Mouse (Mus musculus) hindbrain, postnatal 0 days (tissue): ENCODE data around the gene Ccl7. TPM values are rescaled to one million over a fixed set of nuclear protein-coding genes. Genes with fewer than 3 reads are reported as not detected.

ENCODE experiments used
- ATAC-seq: fragments of 200-750 bp; cut with Nextera tagmentation; 2 replicates; pipeline ENCODE4 v1.8.0; 2017; ENCODE audit warnings: mild to moderate bottlenecking, moderate TSS enrichment, moderate library complexity
- DNase-seq: peaks from one replicate; pipeline ENCODE4 v3.0.0-alpha.2; 2015; ENCODE audit warnings: low spot score
- H3K27ac ChIP-seq: fragments of 300-500 bp; sonication (generic); 2 replicates; pipeline ENCODE4 v1.5.1; 2014; ENCODE audit warnings: mild to moderate bottlenecking
- H3K27me3 ChIP-seq: fragments of 300-500 bp; sonication (generic); 2 replicates; pipeline ENCODE4 v1.6.1; 2014; ENCODE audit warnings: low read length, mixed read lengths; ENCODE audit not compliant: insufficient read depth
- H3K36me3 ChIP-seq: fragments of 300-500 bp; sonication (generic); 2 replicates; pipeline ENCODE4 v1.6.1; 2014; ENCODE audit warnings: low read length, mixed read lengths; ENCODE audit not compliant: insufficient read depth
- H3K4me1 ChIP-seq: fragments of 300-500 bp; sonication (generic); 2 replicates; pipeline ENCODE4 v1.6.1; 2014; ENCODE audit warnings: antibody characterized with exemption, low read length, mixed read lengths; ENCODE audit not compliant: insufficient read depth
- H3K4me2 ChIP-seq: fragments of 300-500 bp; sonication (generic); 2 replicates; pipeline ENCODE4 v1.6.1; 2014; ENCODE audit warnings: low read depth, mild to moderate bottlenecking, low read length, moderate library complexity, mixed read lengths
- H3K4me3 ChIP-seq: fragments of 300-500 bp; sonication (generic); 2 replicates; pipeline ENCODE4 v1.5.1; 2014; ENCODE audit warnings: low read length
- H3K9ac ChIP-seq: fragments of 300-500 bp; sonication (generic); replicated peaks from 2 replicates; pipeline ENCODE4 v1.6.1; 2014; ENCODE audit warnings: mild to moderate bottlenecking, low read length, moderate library complexity, mixed read lengths
- H3K9me3 ChIP-seq: fragments of 300-500 bp; sonication (generic); 2 replicates; pipeline ENCODE4 v1.6.1; 2016; ENCODE audit warnings: low read length, mixed read lengths
- CTCF ChIP-seq: IDR thresholded peaks from 2 replicates; pipeline ENCODE4 v1.5.1; 2016; ENCODE audit warnings: antibody characterized with exemption, control low read depth, low read depth
- WGBS: fragments of 180-500 bp; shearing (Covaris S2); extraction: QIAGEN DNeasy Blood & Tissue Kit; methylation state at CpG from one replicate; pipeline ENCODE4 v1.1.7; 2014; 5-methylcytosine and 5-hydroxymethylcytosine counted together
- polyA plus RNA-seq: library from polyadenylated mRNA; unstranded; fragments of >200 nt; fragmentation: Nextera tagmentation; extraction: Ambion mirVana; gene quantifications from 2 replicates; pipeline ENCODE4 v1.2.1, GENCODE M21; 2015
- total RNA-seq: library from RNA; depleted of rRNA; stranded (reverse); fragments of >200 nt; gene quantifications from 2 replicates; pipeline ENCODE4 v1.2.3, GENCODE M21; 2014

Ccl7 gene
- total and polyA plus RNA-seq, 2 experiments from 2014 or later: 0.42 to 1.1 TPM

DNA sequence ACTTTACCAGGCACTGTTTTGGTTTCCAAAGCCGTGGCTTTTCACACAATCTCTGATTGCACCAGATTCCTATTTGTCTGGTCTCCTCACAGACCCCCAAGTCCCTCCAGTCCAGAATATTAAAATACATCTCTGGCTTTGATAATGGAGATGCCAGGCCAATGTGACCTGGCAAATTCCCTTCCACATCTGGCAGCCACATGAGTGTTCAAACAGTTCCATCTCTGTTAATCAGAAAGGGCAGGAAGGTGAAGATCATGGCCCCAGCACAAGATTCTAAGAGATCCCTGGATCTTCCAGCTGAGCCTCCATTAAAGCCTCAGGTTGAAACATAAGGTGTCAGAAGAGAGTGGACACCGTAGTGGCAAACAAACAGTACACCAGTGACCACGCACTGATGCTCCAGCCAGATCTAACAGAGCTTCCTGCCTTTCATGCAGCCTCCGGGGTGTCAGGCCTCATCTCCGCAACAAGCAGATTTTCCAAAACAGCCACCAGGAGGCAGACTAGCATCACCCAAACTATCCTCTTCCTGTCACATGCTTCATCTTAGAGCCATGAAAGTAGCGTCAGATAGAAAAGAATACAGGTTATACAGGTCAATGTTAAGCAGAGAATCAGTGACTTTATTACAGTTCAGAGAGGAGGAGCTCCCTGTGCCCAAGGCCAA is 2.4 kb downstream of the Ccl7 start:
- Histone ChIP-seq H3K4me3 (no peak overlapping the region), H3K36me3 (no peaks in the 10 kb centered on the region), H3K27me3 (no peaks in the 10 kb centered on the region), H3K27ac (no peak overlapping the region), H3K9me3 (no peaks in the 10 kb centered on the region), H3K9ac (no peak overlapping the region), H3K4me2 (no peak overlapping the region), H3K4me1 (no peaks in the 10 kb centered on the region)
- WGBS: 51% methylated on average over 6 of the region's 6 CpGs
- peak; percentile 70 for TF ChIP-seq CTCF
- DNase-seq (peak; percentile 58), ATAC-seq (no peak)

DNA sequence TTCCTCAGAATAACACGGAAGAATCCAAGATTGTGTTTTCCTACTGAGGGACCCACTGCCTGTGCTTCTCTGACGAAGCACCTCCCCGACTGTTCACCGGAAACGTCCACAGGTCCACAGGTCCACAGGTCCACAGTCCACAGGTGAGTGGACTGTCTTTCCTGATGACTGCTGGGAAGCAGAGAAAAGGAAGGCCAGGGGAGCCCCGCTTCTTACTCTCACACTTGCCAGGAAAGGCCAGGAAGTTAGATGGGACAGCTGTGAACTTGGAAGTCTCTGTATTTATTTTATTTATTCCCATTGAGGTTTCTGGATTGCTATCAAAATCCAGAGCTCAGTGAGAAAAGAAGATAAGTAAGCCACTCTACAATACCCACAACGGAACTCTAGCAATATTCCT is 8.3 kb downstream of the Ccl7 start:
- Histone ChIP-seq H3K4me2 (no peak overlapping the region), H3K27ac (no peak overlapping the region), H3K4me3 (no peak overlapping the region), H3K36me3 (no peaks in the 10 kb centered on the region), H3K27me3 (no peaks in the 10 kb centered on the region), H3K9me3 (no peaks in the 10 kb centered on the region), H3K9ac (no peak overlapping the region), H3K4me1 (no peaks in the 10 kb centered on the region)
- TF ChIP-seq CTCF: no peak
- 92% methylated on average over 7 of the region's 7 CpGs for WGBS
- no peak for DNase-seq
- ATAC-seq: no peak

DNA sequence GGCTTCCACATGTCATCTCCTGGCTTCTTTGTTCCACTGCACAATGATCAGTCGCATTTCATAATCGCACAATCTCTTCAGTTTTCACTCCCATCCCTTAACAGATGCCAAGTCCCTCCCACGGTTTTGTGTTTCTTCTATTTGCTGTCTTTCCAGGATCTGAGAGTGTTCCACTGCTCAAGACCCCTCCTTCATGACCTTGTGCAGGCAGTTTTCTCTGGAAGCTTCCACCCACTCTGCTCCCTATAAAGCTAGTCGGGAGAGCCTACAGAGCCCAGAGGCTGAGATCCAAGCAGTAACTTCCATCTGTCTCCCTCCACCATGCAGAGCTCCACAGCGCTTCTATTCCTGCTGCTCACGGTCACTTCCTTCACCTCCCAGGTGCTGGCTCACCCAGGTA is 12.1 kb downstream of the Ccl7 start, which contains the start of gene Ccl11:
Gene Ccl11 (plus strand): TSS at position 178 of the 400 bp plus-strand sequence.
- Histone ChIP-seq H3K9ac (no peak within 1 kb of the TSS), H3K9me3 (no peaks in the 10 kb centered on the region), H3K4me3 (no peak within 1 kb of the TSS), H3K27ac (no peak within 1 kb of the TSS), H3K4me2 (no peak within 1 kb of the TSS), H3K27me3 (no peaks in the 10 kb centered on the region), H3K36me3 (no peaks in the 10 kb centered on the region), H3K4me1 (no peaks in the 10 kb centered on the region)
- ATAC-seq: no peak
- no peak for TF ChIP-seq CTCF
- DNase-seq: no peak
- WGBS: 72% methylated on average over 6 of the region's 6 CpGs

DNA sequence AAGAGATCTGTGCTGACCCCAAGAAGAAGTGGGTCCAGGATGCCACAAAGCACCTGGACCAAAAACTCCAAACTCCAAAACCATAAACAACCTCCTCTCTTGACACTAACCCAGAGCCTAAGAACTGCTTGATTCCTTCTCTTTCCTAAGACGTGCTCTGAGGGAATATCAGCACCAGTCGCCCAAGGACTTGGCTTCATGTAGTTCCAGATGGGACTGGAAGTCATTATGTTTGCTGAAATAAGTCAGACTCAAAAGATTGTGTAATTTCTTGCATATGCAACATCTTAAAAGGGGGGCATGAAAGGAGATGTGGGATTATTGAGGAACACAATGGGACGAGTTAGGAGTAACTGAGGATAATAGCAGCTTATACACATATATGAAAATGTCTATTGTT is 16.7 kb downstream of the Ccl7 start:
- Histone ChIP-seq H3K4me3 (no peak overlapping the region), H3K9me3 (no peaks in the 10 kb centered on the region), H3K9ac (no peak overlapping the region), H3K27me3 (no peaks in the 10 kb centered on the region), H3K27ac (no peak overlapping the region), H3K4me1 (no peaks in the 10 kb centered on the region), H3K36me3 (no peaks in the 10 kb centered on the region), H3K4me2 (no peak overlapping the region)
- 82% methylated on average over 3 of the region's 3 CpGs for WGBS
- no peak for DNase-seq
- no peak for ATAC-seq
- no peak for TF ChIP-seq CTCF

DNA sequence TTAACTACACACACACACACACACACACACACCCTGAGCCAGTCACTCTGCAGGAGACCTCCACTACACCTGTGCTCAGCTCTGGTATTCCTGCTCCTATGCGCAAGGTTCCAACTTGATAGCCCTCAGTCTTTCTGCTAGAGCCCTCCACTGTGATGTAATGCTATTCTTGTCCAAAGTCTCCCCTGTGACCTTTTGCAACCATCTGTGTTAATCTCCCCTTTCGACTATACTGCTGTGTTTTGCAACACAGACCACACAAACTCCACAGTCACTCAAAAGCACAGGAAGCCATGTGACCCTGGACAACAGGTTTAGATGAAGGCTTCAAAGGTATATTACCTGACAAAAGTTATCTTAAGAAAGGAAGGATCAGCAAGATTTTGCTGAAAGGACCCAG is 17.9 kb downstream of the Ccl7 start:
- no peak overlapping the region for H3K4me3 ChIP-seq
- H3K4me2 ChIP-seq: no peak overlapping the region
- H3K27me3 ChIP-seq: no peaks in the 10 kb centered on the region
- no peaks in the 10 kb centered on the region for H3K4me1 ChIP-seq
- H3K27ac ChIP-seq: no peak overlapping the region
- ATAC-seq (no peak), DNase-seq (no peak)
- WGBS: 87% methylated on average over 2 of the region's 2 CpGs
- no peak overlapping the region for H3K9ac ChIP-seq
- no peak for TF ChIP-seq CTCF
- H3K36me3 ChIP-seq: no peaks in the 10 kb centered on the region
- H3K9me3 ChIP-seq: no peaks in the 10 kb centered on the region

DNA sequence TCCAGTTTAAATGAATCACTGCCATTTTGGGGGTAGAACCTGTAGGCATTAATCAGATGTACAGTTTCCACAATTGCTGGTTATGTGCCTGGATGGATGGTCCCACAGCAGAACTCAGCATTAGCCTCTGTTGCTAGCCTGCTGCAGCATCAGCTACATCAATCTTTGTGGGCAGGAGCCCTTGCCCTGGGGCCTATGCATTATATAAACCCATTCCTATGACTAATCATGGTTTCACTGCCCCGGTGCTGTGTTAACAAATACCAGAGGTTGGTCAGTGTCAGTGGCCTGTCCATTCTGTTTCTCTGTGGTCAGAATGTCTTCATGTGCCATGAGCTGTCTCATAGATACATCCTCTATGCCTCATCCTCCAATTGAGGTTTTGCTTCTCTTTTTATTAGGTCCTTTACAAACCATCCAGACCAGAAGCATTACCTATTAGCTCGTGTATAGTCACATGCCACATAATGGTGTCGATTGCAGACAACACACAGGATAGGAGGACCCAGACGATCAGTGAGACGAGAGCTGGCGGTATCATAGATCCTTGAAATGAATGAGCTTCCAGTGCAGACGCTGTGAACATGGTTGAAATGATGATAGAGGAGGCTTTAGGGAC is 21.6 kb downstream of the Ccl7 start:
- H3K27ac ChIP-seq: no peak overlapping the region
- no peaks in the 10 kb centered on the region for H3K27me3 ChIP-seq
- WGBS: 81% methylated on average over 7 of the region's 7 CpGs
- no peaks in the 10 kb centered on the region for H3K9me3 ChIP-seq
- no peak for TF ChIP-seq CTCF
- H3K36me3 ChIP-seq: no peaks in the 10 kb centered on the region
- no peak overlapping the region for H3K4me2 ChIP-seq
- H3K4me1 ChIP-seq: no peaks in the 10 kb centered on the region
- no peak overlapping the region for H3K9ac ChIP-seq
- no peak overlapping the region for H3K4me3 ChIP-seq
- ATAC-seq: no peak
- DNase-seq: no peak

DNA sequence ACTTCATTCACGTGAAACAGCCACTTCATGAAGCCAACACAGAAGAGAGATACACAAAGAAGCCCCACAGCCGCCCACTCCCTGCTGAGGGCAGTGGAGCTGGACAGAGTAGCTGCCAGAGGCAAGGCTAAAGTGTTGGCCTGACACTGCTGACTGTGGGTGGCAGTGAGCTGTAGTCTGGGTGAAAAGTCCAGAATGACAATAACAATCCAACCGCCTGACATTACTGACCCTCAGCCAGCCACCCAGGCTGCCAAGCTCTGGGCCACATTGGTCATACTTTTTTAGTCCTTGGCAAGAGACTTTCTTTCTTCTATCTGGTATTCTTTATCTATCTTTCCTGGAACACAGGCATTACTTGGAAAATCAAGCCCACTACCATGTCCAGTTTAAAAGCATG is 25.6 kb downstream of the Ccl7 start:
- TF ChIP-seq CTCF: no peak
- Histone ChIP-seq H3K27me3 (no peaks in the 10 kb centered on the region), H3K4me1 (no peaks in the 10 kb centered on the region), H3K4me3 (no peak overlapping the region), H3K27ac (no peak overlapping the region), H3K9ac (no peak overlapping the region), H3K4me2 (no peak overlapping the region), H3K36me3 (no peaks in the 10 kb centered on the region), H3K9me3 (no peaks in the 10 kb centered on the region)
- DNase-seq (no peak), ATAC-seq (no peak)
- 40% methylated on average over 3 of the region's 3 CpGs for WGBS
